Mouse (Mus musculus) adrenal gland (tissue): ENCODE results near the gene Ly6f.

Experiments used
- intact Hi-C: fragments of 180-260 bp; cut with DNase I; formaldehyde crosslinking; loops from one replicate; pipeline ENCODE4 v1.15.1; 2025

Gene Ly6f

GRCm38 (mm10) chr15:75317255-75317654 is 49.0 kb downstream of the Ly6f start:
- intact Hi-C loops = no loop called here

GRCm38 (mm10) chr15:75318584-75318983 is 50.4 kb downstream of the Ly6f start:
- intact Hi-C loops = no loop called here

- intact Hi-C loops = no loop called here
Measured at GRCm38 (mm10) chr15:75320104-75320503, 51.9 kb downstream of the Ly6f start.
